Mouse (Mus musculus) liver, adult 2 months (tissue): ENCODE measurements around the gene Cenpa. TPM values are rescaled to one million over a fixed set of nuclear protein-coding genes. Genes with fewer than 3 reads are reported as not detected.
A peak's percentile ranks its signal among the peaks of the same experiment; 100 is the strongest.

Experiments
- DNase-seq: peaks from one replicate; pipeline ENCODE4 v3.0.0-alpha.2; 2011; ENCODE audit warnings: low read depth, low spot score; ENCODE audit errors: extremely low read depth
- H3K27ac ChIP-seq: fragments of 200-500 bp; replicated peaks from 2 replicates; pipeline ENCODE4 v1.5.1; 2012; ENCODE audit warnings: low read depth, mild to moderate bottlenecking, control low read depth, inconsistent platforms, low read length; ENCODE audit not compliant: insufficient read depth
- H3K27me3 ChIP-seq: fragments of 200-500 bp; 2 replicates; pipeline ENCODE4 v1.6.1; 2012; ENCODE audit warnings: mild to moderate bottlenecking, moderate library complexity, low read length, inconsistent platforms; ENCODE audit not compliant: control insufficient read depth, insufficient read depth
- H3K36me3 ChIP-seq: fragments of 200-500 bp; 2 replicates; pipeline ENCODE4 v1.6.1; 2012; ENCODE audit warnings: low read length, inconsistent platforms; ENCODE audit not compliant: control insufficient read depth, insufficient read depth
- H3K4me1 ChIP-seq: fragments of 200-500 bp; 2 replicates; pipeline ENCODE4 v1.6.1; 2011; ENCODE audit warnings: low read length; ENCODE audit not compliant: control insufficient read depth, insufficient read depth
- H3K4me3 ChIP-seq: fragments of 200-500 bp; 2 replicates; pipeline ENCODE4 v1.5.1; 2011; ENCODE audit warnings: low read depth, mild to moderate bottlenecking, control low read depth, low read length, moderate library complexity; ENCODE audit not compliant: insufficient read depth
- H3K79me2 ChIP-seq: fragments of 200-500 bp; 2 replicates; pipeline ENCODE4 v1.6.1; 2012; ENCODE audit warnings: inconsistent platforms, mild to moderate bottlenecking, low read length, moderate library complexity; ENCODE audit not compliant: control insufficient read depth, insufficient read depth
- H3K9ac ChIP-seq: fragments of 200-500 bp; 2 replicates; pipeline ENCODE4 v1.6.1; 2012; ENCODE audit warnings: low read depth, mild to moderate bottlenecking, control low read depth, inconsistent platforms, low read length
- CTCF ChIP-seq: fragments of 200-500 bp; IDR thresholded peaks from 2 replicates; pipeline ENCODE4 v1.5.1; 2011; ENCODE audit warnings: low read depth, low read length, control low read depth
- POLR2A ChIP-seq: fragments of 200-500 bp; IDR thresholded peaks from 2 replicates; pipeline ENCODE4 v1.6.1; 2011; ENCODE audit warnings: low read length, control low read depth; ENCODE audit not compliant: insufficient read depth; ENCODE audit errors: extremely low read depth
- WGBS: fragments of 180-500 bp; shearing (Covaris S2); methylation state at CpG from one replicate; pipeline ENCODE4 v1.1.7; 2018; 5-methylcytosine and 5-hydroxymethylcytosine counted together
- polyA plus RNA-seq: library from polyadenylated mRNA; depleted of rRNA; stranded (reverse); fragments of >200 nt; gene quantifications from 2 replicates; pipeline ENCODE4 v1.2.3, GENCODE M21; 2012
- total RNA-seq: library from RNA; depleted of rRNA; stranded (reverse); fragments of >200 nt; gene quantifications from 2 replicates; pipeline ENCODE4 v1.2.3, GENCODE M21; 2014

Cenpa gene
- total and polyA plus RNA-seq, 2 experiments: 5.3 to 8.0 TPM

DNA sequence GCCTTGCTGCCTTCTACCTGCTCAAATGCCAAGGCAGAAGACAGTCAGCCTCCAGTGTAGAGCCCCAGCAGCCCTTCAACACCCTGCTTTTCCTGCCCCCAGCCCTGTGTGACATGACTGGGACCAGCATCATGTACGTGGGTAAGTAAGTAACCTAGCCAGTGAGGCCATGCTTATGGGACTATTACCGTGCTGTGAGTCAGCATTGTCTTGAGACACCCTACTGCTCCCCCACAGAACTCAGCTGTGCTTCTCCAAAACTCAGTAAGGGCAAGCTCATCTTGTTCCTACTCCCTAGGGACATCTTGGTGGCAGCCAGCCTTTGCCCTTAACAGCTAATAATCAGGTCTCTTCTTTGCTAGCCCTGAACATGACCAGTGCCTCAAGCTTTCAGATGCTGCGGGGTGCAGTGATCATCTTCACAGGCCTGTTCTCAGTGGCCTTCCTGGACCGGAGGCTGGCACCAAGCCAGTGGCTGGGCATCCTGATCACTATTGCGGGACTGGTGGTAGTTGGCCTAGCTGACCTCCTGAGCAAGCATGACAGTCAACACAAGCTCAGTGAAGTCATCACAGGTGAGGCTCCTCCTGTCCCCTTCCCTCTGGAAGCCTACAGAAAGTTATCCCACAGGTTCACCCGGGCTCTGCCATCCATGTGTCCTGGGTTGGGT lies 10.9 kb upstream of the Cenpa start:
- Histone ChIP-seq H3K36me3 (no peaks in the 10 kb centered on the region), H3K4me1 (no peaks in the 10 kb centered on the region; the same call in 1 of the 2 replicates), H3K9ac (no peak overlapping the region), H3K27me3 (no peaks in the 10 kb centered on the region), H3K4me3 (no peak overlapping the region), H3K79me2 (no peaks in the 10 kb centered on the region), H3K27ac (no peak overlapping the region)
- TF ChIP-seq POLR2A (no peak), CTCF (no peak)
- DNase-seq: no peak
- 83% methylated on average over 6 of the region's 6 CpGs for WGBS

- Histone ChIP-seq H3K4me3 (no peak overlapping the region), H3K9ac (no peak overlapping the region), H3K36me3 (no peaks in the 10 kb centered on the region), H3K27me3 (no peaks in the 10 kb centered on the region), H3K79me2 (no peaks in the 10 kb centered on the region), H3K4me1 (no peaks in the 10 kb centered on the region; the same call in 1 of the 2 replicates), H3K27ac (no peak overlapping the region)
- 89% methylated on average over 4 of the region's 4 CpGs for WGBS
- no peak for DNase-seq
- no peak for TF ChIP-seq CTCF
- TF ChIP-seq POLR2A: no peak
Observed at GRCm38 (mm10) chr5:30659042-30659441, 7.5 kb upstream of the Cenpa start.

GRCm38 (mm10) chr5:30660278-30660677 lies 6.3 kb upstream of the Cenpa start:
- Histone ChIP-seq H3K4me3 (no peak overlapping the region), H3K36me3 (no peaks in the 10 kb centered on the region), H3K27me3 (no peaks in the 10 kb centered on the region), H3K27ac (no peak overlapping the region), H3K4me1 (no peaks in the 10 kb centered on the region; the same call in 1 of the 2 replicates), H3K79me2 (no peaks in the 10 kb centered on the region), H3K9ac (no peak overlapping the region)
- no peak for DNase-seq
- 100% methylated on average over 1 of the region's 1 CpGs for WGBS
- TF ChIP-seq CTCF (no peak), POLR2A (no peak)

DNA sequence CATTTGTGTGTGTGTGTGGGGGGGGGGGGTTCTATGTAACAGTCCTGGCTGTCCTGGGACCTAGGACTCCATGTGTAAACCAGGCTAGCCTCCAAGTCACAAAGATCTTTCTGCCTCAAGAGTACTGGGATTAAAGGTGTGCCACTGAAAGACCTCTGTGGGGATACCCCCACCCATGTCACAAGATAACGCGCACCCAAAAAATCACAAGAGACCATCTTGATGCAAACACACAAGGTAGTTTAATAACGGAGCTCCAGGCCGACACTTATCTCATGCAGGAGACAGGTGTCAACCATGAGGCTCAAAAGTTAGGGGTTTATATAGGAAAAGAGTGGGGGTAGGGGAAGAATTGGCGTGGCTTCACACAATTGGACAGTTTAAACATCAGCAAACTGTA lies 5.8 kb upstream of the Cenpa start:
- Histone ChIP-seq H3K4me3 (no peak overlapping the region), H3K9ac (no peak overlapping the region), H3K27ac (no peak overlapping the region), H3K4me1 (peaks cover under 1% of the 10 kb centered on the region), H3K36me3 (no peaks in the 10 kb centered on the region), H3K27me3 (no peaks in the 10 kb centered on the region), H3K79me2 (no peaks in the 10 kb centered on the region)
- DNase-seq: no peak
- TF ChIP-seq POLR2A: no peak
- no peak for TF ChIP-seq CTCF
- 94% methylated on average over 5 of the region's 5 CpGs for WGBS

DNA sequence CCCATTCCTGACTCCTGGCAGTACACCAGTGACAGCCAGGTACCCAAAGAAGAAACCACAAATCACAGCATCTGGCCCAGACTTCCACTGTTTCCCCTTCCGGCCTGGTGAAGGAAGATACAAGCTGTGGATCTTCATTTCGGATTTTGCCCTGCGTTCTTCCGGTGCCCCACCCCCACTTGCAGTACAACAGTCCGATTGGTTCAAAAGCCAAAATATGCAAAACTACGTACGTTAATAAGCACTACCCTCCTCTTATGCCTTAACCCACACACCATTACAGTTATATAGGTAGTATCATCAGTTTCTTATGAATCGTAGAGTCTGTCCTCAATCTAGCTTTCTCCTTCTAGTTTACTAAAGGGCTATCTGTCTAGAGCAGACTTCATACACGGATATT lies 1.2 kb upstream of the Cenpa start:
- 92% methylated on average over 9 of the region's 9 CpGs for WGBS
- H3K4me1 ChIP-seq: peaks cover 4% of the 10 kb centered on the region
- H3K36me3 ChIP-seq: no peaks in the 10 kb centered on the region
- peaks cover 2% of the 10 kb centered on the region; the same call in 1 of the 2 replicates for H3K79me2 ChIP-seq
- H3K4me3 ChIP-seq: no peak overlapping the region
- no peak for DNase-seq
- no peaks in the 10 kb centered on the region for H3K27me3 ChIP-seq
- H3K27ac ChIP-seq: no peak overlapping the region
- H3K9ac ChIP-seq: no peak overlapping the region
- TF ChIP-seq CTCF (no peak), POLR2A (no peak)

- DNase-seq: no peak
- no peaks in the 10 kb centered on the region for H3K27me3 ChIP-seq
- TF ChIP-seq POLR2A (no peak), CTCF (no peak)
- H3K4me1 ChIP-seq: peaks cover 4% of the 10 kb centered on the region
- H3K4me3 ChIP-seq: no peak overlapping the region
- peak overlapping the region; percentile 91 for H3K27ac ChIP-seq
- peak overlapping the region; percentile 61; the same call in 1 of the 2 replicates for H3K9ac ChIP-seq
- peaks cover 2% of the 10 kb centered on the region; the same call in 1 of the 2 replicates for H3K79me2 ChIP-seq
- H3K36me3 ChIP-seq: no peaks in the 10 kb centered on the region
- WGBS: 3% methylated on average over 6 of the region's 6 CpGs
Observed at GRCm38 (mm10) chr5:30665968-30666367, 609 bp upstream of the Cenpa start.
